Mouse (Mus musculus): ENCODE measurements around the gene Dnah2. TPM values are rescaled to one million over a fixed set of nuclear protein-coding genes. Genes with fewer than 3 reads are reported as not detected.

The Dnah2 gene
- total and polyA plus RNA-seq, 3 experiments, result under 0.01 to 0.03 TPM; not detected in 1

- H3K27me3 ChIP-seq (replicated peaks), result peaks cover 50% of the 10 kb centered on the region
- dilution Hi-C loops (cut with MboI; ENCODE audit: extremely low pct_ligation_motif_present, extremely low pct_unique_long_range_greater_than_20kb, low sequenced_read_pairs), result no loop called here
- no peak overlapping the region for H3K9ac ChIP-seq (ENCODE audit: insufficient read depth, low read depth)
- no peak overlapping the region for H3K4me3 ChIP-seq (replicated peaks in 1 of 3; ENCODE audit: low read depth in 2 of 3, low read length in 2 of 3, poor library complexity in 1 of 3)
- DNase-seq (ENCODE audit: extremely low read depth), result peak; percentile 89
- H3K4me2 ChIP-seq (ENCODE audit: insufficient read depth, low read depth, poor library complexity, severe bottlenecking), result peak overlapping the region; percentile 32; the same call in 1 of the 2 replicates
- H3K9me3 ChIP-seq (replicated peaks; ENCODE audit: low read length), result no peaks in the 10 kb centered on the region
- H3K36me3 ChIP-seq (replicated peaks in 1 of 2; ENCODE audit: control insufficient read depth in 1 of 2, insufficient read depth in 1 of 2, low read length in 1 of 2), result no peaks in the 10 kb centered on the region
- peaks cover 6 to 18% of the 10 kb centered on the region in 2 experiments for H3K4me1 ChIP-seq (ENCODE audit: control insufficient read depth in 1 of 2, insufficient read depth in 2 of 2)
- no peaks in the 10 kb centered on the region for H3K79me2 ChIP-seq (replicated peaks; ENCODE audit: control insufficient read depth, extremely low read depth, insufficient read depth, poor library complexity, severe bottlenecking)
- no peak overlapping the region for H3K27ac ChIP-seq (ENCODE audit: insufficient read depth, low read depth)
- in situ Hi-C loops (cut with MboI; ENCODE audit: low pct_ligation_motif_present, low pct_unique_long_range_greater_than_20kb, low sequenced_read_pairs), result loop anchor here (5.0 kb wide), 1 partner anchor 35 kb away; the partner anchor contains the start of genes Cyb5d1, Naa38 and Tmem88
- TF ChIP-seq RCOR1 (conservative IDR thresholded peaks at IDR 0.05; ENCODE audit: low read depth, low read length), result 0 out of 2 replicates have a peak, but pooled peaks have one; percentile 8
- 0 out of 2 replicates have a peak, but pooled peaks have one; percentile 40 for TF ChIP-seq HCFC1 (IDR thresholded peaks at IDR 0.05; ENCODE audit: low read depth, low read length)
- peak; percentile 91 for TF ChIP-seq MYC (IDR thresholded peaks at IDR 0.05; ENCODE audit: low read depth, low read length)
- peak; percentile 51; the same call in 1 of the 2 replicates for TF ChIP-seq NELFE (IDR thresholded peaks at IDR 0.05; ENCODE audit: low read depth, low read length)
- TF ChIP-seq USF1 (IDR thresholded peaks at IDR 0.05; ENCODE audit: low read depth, low read length), result no peak
- peak; percentile 56; the same call in 1 of the 2 replicates for TF ChIP-seq IRF4 (IDR thresholded peaks at IDR 0.05; ENCODE audit: low read depth, low read length)
- peak; percentile 53; the same call in 1 of the 2 replicates for TF ChIP-seq MEF2A (IDR thresholded peaks at IDR 0.05; ENCODE audit: borderline replicate concordance, low read depth, low read length)
- TF ChIP-seq RAD21 (IDR thresholded peaks at IDR 0.05; ENCODE audit: low read depth, low read length), result peak; percentile 95
- peak; percentile 100 for TF ChIP-seq SMC3 (IDR thresholded peaks at IDR 0.05; ENCODE audit: low read depth, low read length)
- no peak for TF ChIP-seq TCF12 (IDR thresholded peaks at IDR 0.05; ENCODE audit: low read depth, low read length)
- no peak for TF ChIP-seq ZNF384 (IDR thresholded peaks at IDR 0.05; ENCODE audit: low read depth, low read length)
- peak; percentile 94 for TF ChIP-seq MAZ (IDR thresholded peaks at IDR 0.05; ENCODE audit: low read depth, low read length)
- TF ChIP-seq USF2 (conservative IDR thresholded peaks at IDR 0.05; ENCODE audit: low read depth, low read length), result no peak
- no peak for TF ChIP-seq EP300 (IDR thresholded peaks at IDR 0.05; ENCODE audit: low read length)
- no peak for TF ChIP-seq KAT2A (IDR thresholded peaks at IDR 0.05; ENCODE audit: insufficient replicate concordance, low read length)
- TF ChIP-seq JUND (conservative IDR thresholded peaks at IDR 0.05; ENCODE audit: low read depth, low read length), result 0 out of 2 replicates have a peak, but pooled peaks have one; percentile 42
- TF ChIP-seq ELF1 (IDR thresholded peaks at IDR 0.05; ENCODE audit: low read depth, low read length), result peak; percentile 16; the same call in 1 of the 2 replicates
- no peak for TF ChIP-seq TBP (conservative IDR thresholded peaks at IDR 0.05; ENCODE audit: low read depth, low read length)
- TF ChIP-seq NRF1 (IDR thresholded peaks at IDR 0.05; ENCODE audit: low read depth, low read length), result peak; percentile 57
- TF ChIP-seq PAX5 (IDR thresholded peaks at IDR 0.05; ENCODE audit: low read length), result no peak
- peak; percentile 75; the same call in 1 of the 2 replicates for TF ChIP-seq SIN3A (IDR thresholded peaks at IDR 0.05; ENCODE audit: low read length)
- TF ChIP-seq ZC3H11A (IDR thresholded peaks at IDR 0.05; ENCODE audit: low read depth, low read length), result peak; percentile 96
- TF ChIP-seq ETS1 (conservative IDR thresholded peaks at IDR 0.05; ENCODE audit: low read depth, low read length), result no peak
- no peak for TF ChIP-seq JUN (IDR thresholded peaks at IDR 0.05; ENCODE audit: insufficient read depth, low read depth, low read length)
- peak; percentile 57; the same call in 1 of the 2 replicates for TF ChIP-seq MAX (IDR thresholded peaks at IDR 0.05; ENCODE audit: low read length)
- no peak; the same call in 1 of the 2 replicates for TF ChIP-seq MXI1 (IDR thresholded peaks at IDR 0.05; ENCODE audit: low read depth, low read length)
- TF ChIP-seq CHD1 (IDR thresholded peaks at IDR 0.05; ENCODE audit: low read depth, low read length), result no peak
- TF ChIP-seq POLR2A (IDR thresholded peaks at IDR 0.05; ENCODE audit: low read depth, low read length), result no peak
- no peak for TF ChIP-seq BHLHE40 (IDR thresholded peaks at IDR 0.05; ENCODE audit: low read depth, low read length)
- peak; percentile 57 to 97 for TF ChIP-seq CTCF (conservative IDR thresholded peaks at IDR 0.05 in 1 of 2, IDR thresholded peaks at IDR 0.05 in 1 of 2; ENCODE audit: low read depth in 2 of 2, low read length in 2 of 2)
Observed at GRCm38 (mm10) chr11:69431829-69432639, 116.9 kb downstream of the Dnah2 start.
